Mouse (Mus musculus): ENCODE measurements at regions not wholly inside any gene's neighbourhood (a gene's known extent, or its start where the extent isn't known, plus 50 kb on each side); places are given as distances from the start of the nearest gene placed in this dataset.
A peak's percentile ranks its signal among the peaks of the same experiment; 100 is the strongest.

GRCm38 (mm10) chr8:18406446-18406845 is 571.6 kb downstream of the Defb40 start:
- Histone ChIP-seq H3K79me2 (ENCODE audit: control insufficient read depth, insufficient read depth) (no peaks in the 10 kb centered on the region), H3K4me2 (ENCODE audit: low read depth) (no peak overlapping the region), H3K4me3 (no peak overlapping the region), H3K36me3 (ENCODE audit: control insufficient read depth, insufficient read depth) (no peaks in the 10 kb centered on the region), H3ac (ENCODE audit: control insufficient read depth, insufficient read length) (no peak overlapping the region), H3K27me3 (ENCODE audit: control insufficient read depth, insufficient read depth, insufficient read length) (no peaks in the 10 kb centered on the region)
- TF ChIP-seq SRF (IDR thresholded peaks at IDR 0.05; ENCODE audit: control insufficient read depth, insufficient read length, low read depth) (no peak), REST (IDR thresholded peaks at IDR 0.05; ENCODE audit: insufficient read depth, insufficient read length) (peak; percentile 35)

GRCm38 (mm10) chr8:18388353-18388752 is 589.7 kb downstream of the Defb40 start:
- TF ChIP-seq POLR2A (IDR thresholded peaks at IDR 0.05; ENCODE audit: insufficient read length, low read depth), result no peak
- no peak for TF ChIP-seq POLR2AphosphoS2 (IDR thresholded peaks at IDR 0.05; ENCODE audit: insufficient read length, low read depth)
- TF ChIP-seq SRF (IDR thresholded peaks at IDR 0.05; ENCODE audit: control insufficient read depth, insufficient read length, low read depth), result no peak
- TF ChIP-seq CEBPB (IDR thresholded peaks at IDR 0.05; ENCODE audit: insufficient read depth, poor library complexity, severe bottlenecking), result no peak
- TF ChIP-seq E2F4 (IDR thresholded peaks at IDR 0.05; ENCODE audit: insufficient read depth), result no peak
- TF ChIP-seq MYOG (IDR thresholded peaks at IDR 0.05; ENCODE audit: control insufficient read depth in 1 of 3, insufficient read depth in 1 of 3, insufficient read length in 2 of 3, low read depth in 2 of 3), result no peak
- H3K4me3 ChIP-seq, result no peak overlapping the region
- no peak overlapping the region for H3ac ChIP-seq (ENCODE audit: control insufficient read depth, insufficient read length)
- no peak overlapping the region for H3K4me2 ChIP-seq (ENCODE audit: low read depth)
- H3K36me3 ChIP-seq (ENCODE audit: control insufficient read depth, insufficient read depth), result no peaks in the 10 kb centered on the region
- H3K27me3 ChIP-seq (ENCODE audit: control insufficient read depth, insufficient read depth, insufficient read length), result no peaks in the 10 kb centered on the region
- no peaks in the 10 kb centered on the region for H3K79me2 ChIP-seq (ENCODE audit: control insufficient read depth, insufficient read depth)

GRCm38 (mm10) chr8:18381615-18382178 is 596.4 kb downstream of the Defb40 start:
- Histone ChIP-seq H3K36me3 (ENCODE audit: control insufficient read depth, insufficient read depth) (no peaks in the 10 kb centered on the region), H3K4me3 (no peak overlapping the region), H3K27me3 (ENCODE audit: control insufficient read depth, insufficient read depth, insufficient read length) (no peaks in the 10 kb centered on the region), H3ac (ENCODE audit: control insufficient read depth, insufficient read length) (no peak overlapping the region), H3K4me2 (ENCODE audit: low read depth) (no peak overlapping the region), H3K79me2 (ENCODE audit: control insufficient read depth, insufficient read depth) (no peaks in the 10 kb centered on the region)
- TF ChIP-seq TCF3 (IDR thresholded peaks at IDR 0.05; ENCODE audit: insufficient read length, low read depth), result no peak
- no peak for TF ChIP-seq MYOG (IDR thresholded peaks at IDR 0.05; ENCODE audit: control insufficient read depth in 1 of 3, insufficient read depth in 1 of 3, insufficient read length in 2 of 3, low read depth in 2 of 3)
- TF ChIP-seq POLR2AphosphoS2 (IDR thresholded peaks at IDR 0.05; ENCODE audit: insufficient read length, low read depth), result no peak
- no peak for TF ChIP-seq USF1 (IDR thresholded peaks at IDR 0.05; ENCODE audit: low read depth)
- TF ChIP-seq MYOD1 (IDR thresholded peaks at IDR 0.05; ENCODE audit: control insufficient read depth in 1 of 3, insufficient read length in 2 of 3, low read depth in 2 of 3), result no peak
- no peak for TF ChIP-seq REST (IDR thresholded peaks at IDR 0.05; ENCODE audit: insufficient read depth, insufficient read length)
- no peak for TF ChIP-seq SRF (IDR thresholded peaks at IDR 0.05; ENCODE audit: control insufficient read depth, insufficient read length, low read depth)
- TF ChIP-seq POLR2A (IDR thresholded peaks at IDR 0.05; ENCODE audit: insufficient read length, low read depth), result no peak
- no peak for TF ChIP-seq MAX (IDR thresholded peaks at IDR 0.05; ENCODE audit: low read depth)
- TF ChIP-seq CEBPB (IDR thresholded peaks at IDR 0.05; ENCODE audit: insufficient read depth, poor library complexity, severe bottlenecking), result no peak

- no peaks in the 10 kb centered on the region for H3K79me2 ChIP-seq (ENCODE audit: control insufficient read depth, insufficient read depth)
- H3K4me2 ChIP-seq (ENCODE audit: low read depth), result no peak overlapping the region
- no peaks in the 10 kb centered on the region for H3K36me3 ChIP-seq (ENCODE audit: control insufficient read depth, insufficient read depth)
- no peak overlapping the region for H3ac ChIP-seq (ENCODE audit: control insufficient read depth, insufficient read length)
- TF ChIP-seq USF1 (IDR thresholded peaks at IDR 0.05; ENCODE audit: low read depth) (no peak), MYOG (IDR thresholded peaks at IDR 0.05; ENCODE audit: control insufficient read depth in 1 of 3, insufficient read depth in 1 of 3, insufficient read length in 2 of 3, low read depth in 2 of 3) (no peak), E2F4 (IDR thresholded peaks at IDR 0.05; ENCODE audit: insufficient read depth) (no peak), TCF12 (IDR thresholded peaks at IDR 0.05; ENCODE audit: insufficient read depth, poor library complexity, severe bottlenecking) (no peak), MAX (IDR thresholded peaks at IDR 0.05; ENCODE audit: low read depth) (no peak), POLR2A (IDR thresholded peaks at IDR 0.05; ENCODE audit: insufficient read length, low read depth) (no peak), REST (IDR thresholded peaks at IDR 0.05; ENCODE audit: insufficient read depth, insufficient read length) (no peak), SRF (IDR thresholded peaks at IDR 0.05; ENCODE audit: control insufficient read depth, insufficient read length, low read depth) (no peak), MYOD1 (IDR thresholded peaks at IDR 0.05; ENCODE audit: control insufficient read depth in 1 of 3, insufficient read length in 2 of 3, low read depth in 2 of 3) (no peak), POLR2AphosphoS2 (IDR thresholded peaks at IDR 0.05; ENCODE audit: insufficient read length, low read depth) (no peak), TCF3 (IDR thresholded peaks at IDR 0.05; ENCODE audit: insufficient read length, low read depth) (no peak), CEBPB (IDR thresholded peaks at IDR 0.05; ENCODE audit: insufficient read depth, poor library complexity, severe bottlenecking) (no peak)
- no peaks in the 10 kb centered on the region for H3K27me3 ChIP-seq (ENCODE audit: control insufficient read depth, insufficient read depth, insufficient read length)
- H3K4me3 ChIP-seq, result no peak overlapping the region
Measured at GRCm38 (mm10) chr8:18348716-18349115, 629.3 kb downstream of the Defb40 start.

- no peaks in the 10 kb centered on the region for H3K79me2 ChIP-seq (ENCODE audit: control insufficient read depth, insufficient read depth)
- H3ac ChIP-seq (ENCODE audit: control insufficient read depth, insufficient read length), result no peak overlapping the region
- H3K4me3 ChIP-seq, result no peak overlapping the region
- no peaks in the 10 kb centered on the region for H3K36me3 ChIP-seq (ENCODE audit: control insufficient read depth, insufficient read depth)
- no peaks in the 10 kb centered on the region for H3K27me3 ChIP-seq (ENCODE audit: control insufficient read depth, insufficient read depth, insufficient read length)
- no peak overlapping the region for H3K4me2 ChIP-seq (ENCODE audit: low read depth)
- no peak for TF ChIP-seq TCF3 (IDR thresholded peaks at IDR 0.05; ENCODE audit: insufficient read length, low read depth)
- no peak for TF ChIP-seq REST (IDR thresholded peaks at IDR 0.05; ENCODE audit: insufficient read depth, insufficient read length)
- no peak for TF ChIP-seq E2F4 (IDR thresholded peaks at IDR 0.05; ENCODE audit: insufficient read depth)
- TF ChIP-seq MYOD1 (IDR thresholded peaks at IDR 0.05; ENCODE audit: control insufficient read depth in 1 of 3, insufficient read length in 2 of 3, low read depth in 2 of 3), result no peak
Measured at GRCm38 (mm10) chr8:18346248-18346647, 631.8 kb downstream of the Defb40 start.
